Mouse (Mus musculus) megakaryocyte-erythroid progenitor cell, adult 5-6 weeks (primary cell): ENCODE data around the gene Rreb1. TPM values are rescaled to one million over a fixed set of nuclear protein-coding genes. Genes with fewer than 3 reads are reported as not detected.

Experiments
- ATAC-seq: replicated peaks from 2 replicates; pipeline ENCODE4 v1.8.0; 2016; ENCODE audit warnings: mild to moderate bottlenecking, inconsistent platforms; ENCODE audit not compliant: severe bottlenecking, poor library complexity, low FRiP score, low TSS enrichment
- total RNA-seq, 2 experiments: library from RNA; stranded (forward) in 1 of 2; stranded (reverse) in 1 of 2; fragments of 200-1000, 215-1000 nt in 1 of 2; fragments of >200 nt in 1 of 2; fragmentation: Nextera tagmentation in 1 of 2; gene quantifications; 2 replicates each; pipeline ENCODE4 v1.2.3; 2014 to 2017

The Rreb1 gene
- total RNA-seq, 2 experiments from 2014 or later: 43.6 to 94.3 TPM

GRCm38 (mm10) chr13:37845641-37846040 is 67.4 kb downstream of the Rreb1 start:
- no peak for ATAC-seq

GRCm38 (mm10) chr13:37846507-37846906 is 68.3 kb downstream of the Rreb1 start:
- no peak for ATAC-seq

DNA sequence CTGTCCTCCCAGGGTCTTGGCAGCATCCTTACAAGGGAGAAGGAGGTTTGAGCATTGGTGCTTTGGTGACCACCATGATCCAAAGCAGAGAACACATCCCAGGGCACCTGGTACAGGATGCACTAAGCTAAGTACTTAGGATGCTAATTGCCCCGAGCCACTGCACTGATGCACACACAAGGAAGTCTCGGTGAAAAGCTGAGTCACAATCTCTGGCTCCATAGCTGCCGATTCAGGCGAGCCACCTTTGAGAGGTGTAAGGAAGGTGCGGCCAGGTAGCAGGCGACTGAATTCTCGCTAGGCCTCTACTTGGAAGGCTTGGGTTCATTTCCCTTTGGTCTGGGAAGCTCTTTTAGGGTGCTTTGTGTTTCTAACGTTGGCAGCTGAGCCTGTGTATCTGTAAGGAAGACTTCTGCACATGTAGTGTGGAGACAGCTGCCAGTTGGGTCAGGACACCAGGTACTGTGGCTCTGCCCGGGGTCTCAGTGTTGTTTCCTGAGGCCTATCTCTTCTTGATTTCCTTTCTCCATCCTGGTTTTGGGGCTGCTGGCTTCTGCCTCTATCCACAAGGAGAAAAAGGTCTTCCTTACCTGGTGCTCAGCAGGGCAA is 68.9 kb downstream of the Rreb1 start:
- ATAC-seq: no peak

DNA sequence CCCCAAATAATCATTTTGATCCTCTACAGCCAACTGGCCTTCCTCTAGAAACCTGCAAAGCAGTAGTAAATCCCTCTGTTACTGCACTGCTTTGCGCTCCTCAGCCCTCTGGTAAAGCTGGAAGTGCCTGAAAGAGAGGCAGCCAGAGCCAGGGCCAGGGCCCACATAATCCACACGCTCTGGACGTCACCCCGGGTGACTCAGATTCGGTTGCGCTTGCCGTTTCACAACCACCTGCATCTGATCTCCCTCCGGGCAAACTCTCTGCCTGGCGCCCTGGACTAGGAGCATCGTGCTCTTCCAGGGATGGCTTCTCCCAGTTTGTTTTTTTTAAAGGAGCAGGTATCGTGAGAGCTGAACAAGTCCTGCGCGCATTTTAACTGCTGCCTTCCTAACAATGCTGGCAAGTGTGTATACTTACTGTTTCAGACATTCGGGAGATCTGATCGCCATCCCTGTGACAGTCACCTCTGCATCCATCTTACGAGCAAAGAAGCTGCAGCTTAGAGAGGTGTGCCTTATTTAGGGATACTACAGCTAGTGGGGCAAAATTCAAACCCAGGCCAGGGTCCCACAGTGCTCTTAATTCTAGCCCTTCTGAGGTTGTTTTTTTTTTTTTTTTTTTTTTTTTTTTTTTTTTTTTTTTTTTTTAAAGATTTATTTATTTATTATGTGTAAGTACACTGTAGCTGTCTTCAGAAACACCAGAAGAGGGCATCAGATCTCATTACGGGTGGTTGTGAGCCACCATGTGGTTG is 69.6 kb downstream of the Rreb1 start:
- ATAC-seq: no peak

DNA sequence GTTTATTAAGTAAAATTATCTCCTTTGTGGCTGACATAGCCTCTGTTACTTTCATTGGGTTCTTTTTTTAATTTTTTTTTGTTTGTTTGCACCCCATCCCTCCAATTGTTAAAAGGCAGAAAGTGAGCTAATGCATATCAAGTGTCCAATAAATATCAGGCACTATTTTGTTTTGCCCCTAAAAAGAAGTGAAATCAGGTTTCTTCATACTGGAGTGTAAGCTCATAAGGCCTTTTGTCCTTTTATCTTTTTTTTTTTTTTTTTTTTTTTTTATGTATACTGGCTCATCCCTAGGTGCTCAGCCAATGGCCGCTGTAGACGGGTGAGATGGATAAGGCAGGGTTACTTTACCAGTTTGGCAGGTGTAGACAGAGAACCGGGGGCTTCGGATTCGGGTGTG is 70.2 kb downstream of the Rreb1 start:
- ATAC-seq: no peak

DNA sequence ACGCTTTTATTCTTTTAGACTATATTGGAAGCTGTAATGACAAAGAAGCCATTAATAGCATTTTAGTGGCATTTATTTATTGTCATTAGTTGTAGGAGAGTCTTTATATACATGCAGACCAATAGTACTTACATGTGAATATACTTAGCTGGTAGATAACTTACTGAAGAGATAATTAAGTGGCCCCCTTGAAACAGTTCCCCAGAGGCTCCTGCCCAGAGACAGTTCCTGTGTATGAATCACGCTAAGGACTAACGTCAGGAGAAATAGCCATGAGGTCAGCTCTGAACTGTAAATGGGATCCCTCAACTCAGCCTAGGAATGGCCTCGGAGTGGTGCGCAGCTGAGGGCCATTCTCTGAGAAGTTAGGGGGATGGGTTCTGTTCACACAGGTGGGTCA is 73.4 kb downstream of the Rreb1 start:
- ATAC-seq: no peak

DNA sequence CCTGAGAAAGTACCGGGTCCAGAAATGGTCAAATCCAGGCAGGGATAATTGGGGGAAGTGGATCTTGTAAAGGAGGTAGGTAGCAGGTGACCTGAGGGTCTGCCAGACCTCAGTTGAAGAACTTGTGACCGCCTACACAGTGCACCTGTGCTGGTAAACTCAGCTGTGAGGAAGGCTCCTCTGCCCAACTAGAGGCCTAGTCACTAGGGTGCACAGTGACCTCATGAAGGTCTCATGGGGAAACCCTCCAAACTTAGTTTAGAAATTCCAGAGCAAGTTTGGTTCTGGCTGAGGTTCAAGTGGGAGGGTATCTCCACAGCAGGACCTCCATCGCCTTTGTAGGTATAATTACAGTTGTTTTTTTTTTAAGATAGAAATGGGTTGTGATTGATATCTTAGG is 74.7 kb downstream of the Rreb1 start:
- ATAC-seq: no peak

- ATAC-seq: no peak
Observed at GRCm38 (mm10) chr13:37853441-37853840, 75.2 kb downstream of the Rreb1 start.

DNA sequence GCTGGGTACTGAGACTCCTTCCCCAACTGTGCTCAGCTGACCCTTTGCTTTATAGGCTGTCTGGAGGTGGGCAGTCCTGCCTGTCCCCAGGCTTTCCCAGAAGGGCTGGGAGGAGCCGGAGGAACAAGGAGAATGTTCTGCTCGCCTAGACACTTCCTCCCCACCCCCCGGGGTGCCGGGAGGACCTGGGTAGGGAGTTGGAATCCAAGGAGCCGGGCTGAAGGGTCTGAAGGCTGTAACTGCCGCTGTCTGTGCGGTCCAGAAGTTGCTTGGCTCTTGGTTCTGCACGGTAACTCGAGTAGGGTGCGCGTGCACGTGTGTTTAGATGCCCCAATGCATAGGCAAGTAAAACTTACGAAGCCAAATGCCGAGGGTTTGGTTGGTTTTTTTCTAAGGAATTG is 75.8 kb downstream of the Rreb1 start:
- no peak for ATAC-seq

GRCm38 (mm10) chr13:37854455-37855220 is 76.4 kb downstream of the Rreb1 start:
- peak; percentile 30; the same call in 1 of the 2 replicates for ATAC-seq

- ATAC-seq: no peak
Observed at GRCm38 (mm10) chr13:37855221-37855757, 77.1 kb downstream of the Rreb1 start.

- no peak for ATAC-seq
Observed at GRCm38 (mm10) chr13:37855765-37856164, 77.6 kb downstream of the Rreb1 start.

DNA sequence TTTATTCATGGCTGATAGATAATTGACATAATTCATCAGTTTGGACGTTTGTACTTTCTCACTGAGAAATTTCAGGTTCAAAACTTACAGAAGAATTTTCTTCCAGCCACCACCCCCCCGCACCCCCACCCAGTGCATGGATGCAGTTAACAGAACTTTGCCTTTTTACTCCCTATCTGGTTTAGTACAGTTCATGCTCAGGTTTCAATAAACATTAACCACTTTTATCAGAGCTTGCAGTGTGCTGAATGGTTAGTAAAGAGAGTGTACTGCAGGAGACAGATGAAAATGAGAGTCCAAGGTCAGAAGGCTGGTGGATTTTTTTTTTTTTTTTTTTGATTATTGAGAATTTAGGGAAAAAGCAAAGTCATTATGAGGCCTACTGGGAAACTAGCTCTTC is 78.3 kb downstream of the Rreb1 start:
- peak; percentile 42 for ATAC-seq

GRCm38 (mm10) chr13:37857284-37858065 is 79.3 kb downstream of the Rreb1 start:
- peak; percentile 73 for ATAC-seq

DNA sequence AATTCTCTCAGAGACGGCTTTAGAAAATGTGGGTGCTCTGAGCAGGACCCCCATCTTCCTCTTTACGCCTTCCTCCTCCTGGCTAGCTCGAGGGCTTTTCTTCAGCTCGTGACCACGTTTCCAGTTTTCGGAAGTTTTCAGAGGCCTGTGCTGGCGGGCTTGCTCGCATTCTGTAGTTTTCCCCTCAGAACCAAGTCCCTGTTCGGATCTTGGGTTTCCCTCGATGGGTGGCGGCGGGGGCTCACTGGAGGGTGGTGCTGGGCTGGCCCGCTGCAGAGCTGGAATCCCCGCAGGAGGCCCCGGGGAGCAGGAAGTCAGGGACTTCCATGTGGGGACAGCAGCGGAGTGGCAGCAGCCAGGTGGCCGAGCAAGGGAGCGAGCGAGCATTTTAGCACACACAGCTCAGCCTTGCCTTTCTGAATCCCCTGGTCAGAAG is 79.9 kb downstream of the Rreb1 start:
- no peak for ATAC-seq

GRCm38 (mm10) chr13:37858508-37858907 is 80.3 kb downstream of the Rreb1 start:
- ATAC-seq: no peak

DNA sequence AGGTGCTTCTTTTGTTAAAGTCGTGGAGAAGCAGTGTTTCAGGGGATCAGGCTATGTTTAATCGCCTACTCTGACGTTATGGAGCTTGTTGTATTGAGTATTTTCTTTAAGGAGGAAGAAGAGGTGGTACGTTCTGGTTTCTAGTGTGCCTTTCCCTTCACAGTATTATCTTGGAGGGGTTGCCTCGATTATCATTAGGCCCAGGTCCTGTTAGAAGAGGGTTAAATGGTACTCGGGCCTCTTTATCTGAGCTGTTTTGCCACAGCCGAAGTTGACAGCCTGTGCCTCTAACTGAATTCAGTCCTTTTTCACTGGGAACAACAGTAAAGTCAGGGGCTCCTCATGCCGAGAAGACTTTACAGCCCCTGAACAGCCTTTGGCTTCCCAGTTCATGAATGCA is 81.6 kb downstream of the Rreb1 start:
- ATAC-seq: peak; percentile 48

- no peak for ATAC-seq
Observed at GRCm38 (mm10) chr13:37860204-37860603, 82.0 kb downstream of the Rreb1 start.

GRCm38 (mm10) chr13:37860789-37861188 is 82.6 kb downstream of the Rreb1 start:
- no peak for ATAC-seq
